Mouse (Mus musculus) central nervous system, embryonic 18 days (tissue): ENCODE data around the gene Olfr771. TPM values are rescaled to one million over a fixed set of nuclear protein-coding genes. Genes with fewer than 3 reads are reported as not detected.

Experiments
- polyA plus RNA-seq: library from polyadenylated mRNA; depleted of rRNA; stranded (reverse); fragments of >200 nt; gene quantifications from 2 replicates; pipeline ENCODE4 v1.2.3, GENCODE M21; 2012; rRNA removed

Gene Olfr771
- polyA plus RNA-seq = not detected in 2 replicates

DNA sequence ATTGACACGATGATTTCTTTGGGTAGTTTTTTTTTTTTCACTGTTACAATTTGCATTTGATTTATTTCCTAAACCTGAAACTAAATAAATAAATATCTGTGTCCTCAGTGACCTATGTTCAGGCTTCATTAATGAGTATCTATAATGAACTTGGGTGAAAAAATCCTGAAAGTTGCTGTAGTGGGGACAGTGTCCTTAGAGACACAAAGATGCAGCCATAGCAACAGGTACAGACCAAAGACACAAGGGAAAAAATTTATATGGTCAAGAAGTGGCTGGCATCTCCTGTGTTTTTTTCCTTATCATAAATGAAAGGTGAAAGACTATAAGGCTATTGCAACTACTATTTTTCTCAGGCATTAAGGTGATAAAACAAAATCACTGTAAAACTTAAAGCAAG, at the start of gene Olfr771:
Gene Olfr771, minus strand, starts transcription at position 101 of the 400 bp plus-strand sequence.

GRCm38 (mm10) chr10:129187319-129187718, 22.8 kb upstream of the Olfr771 start, which contains the start of gene Olfr773:
Olfr773 (minus strand) TSS chr10:129187419.

DNA sequence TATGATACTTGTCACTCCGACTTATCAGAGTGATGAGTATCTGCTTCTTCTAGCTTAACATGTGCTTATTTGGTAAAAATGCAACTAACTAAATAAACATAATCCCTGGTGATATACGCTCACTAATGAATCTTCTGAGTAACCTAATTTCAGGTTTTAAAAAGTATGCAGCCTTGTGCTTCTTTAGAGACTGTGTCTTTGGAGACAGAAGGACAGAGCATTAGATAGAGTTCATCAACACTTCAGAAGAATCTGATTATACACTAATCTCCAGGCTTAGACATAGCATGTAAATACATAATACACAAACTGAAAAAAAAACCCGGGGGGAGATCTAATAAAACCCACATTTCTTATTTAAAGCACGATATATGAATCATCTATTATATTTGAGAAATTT, 13.3 kb upstream of the Olfr771 start, which contains the start of gene Olfr772:
Gene Olfr772, minus strand, starts transcription at position 101 of the 400 bp plus-strand sequence.

GRCm38 (mm10) chr10:129138898-129139297, 25.7 kb downstream of the Olfr771 start, which contains the start of gene Olfr770:
Olfr770 (minus strand) TSS chr10:129138998.

DNA sequence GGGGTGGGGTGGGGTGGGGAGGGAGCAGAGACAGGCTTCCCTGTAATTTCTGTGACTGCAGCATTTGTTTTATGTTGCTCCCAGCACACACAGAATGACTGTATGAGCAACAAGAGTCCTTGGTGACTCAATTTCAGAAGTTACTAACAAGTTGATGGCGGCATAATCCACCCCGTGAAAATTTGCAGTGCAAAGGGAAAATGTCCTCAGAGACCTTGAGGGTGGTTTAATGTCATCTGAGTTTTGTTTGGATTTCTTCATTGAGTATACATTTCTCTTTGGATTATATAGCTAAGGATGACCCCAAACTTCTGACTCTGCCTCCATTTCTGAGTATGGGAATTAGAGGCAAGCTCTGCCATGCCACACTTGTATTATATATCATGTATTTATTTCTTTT, 46.8 kb downstream of the Olfr771 start, which contains the start of gene Olfr769:
Gene Olfr769, minus strand, starts transcription at position 101 of the 400 bp plus-strand sequence.

Other genes with a start within 250 kb of the Olfr771 start
- gene Rdh5, start 241.9 kb downstream of the Olfr771 start, polyA plus RNA-seq = 11.4 and 19.1 TPM in 2 replicates
- gene Bloc1s1, start 240.7 kb downstream of the Olfr771 start, polyA plus RNA-seq = 280 and 314 TPM in 2 replicates
- gene Itga7, start 230.9 kb downstream of the Olfr771 start, polyA plus RNA-seq = 11.6 and 16.9 TPM in 2 replicates
- not detected in 2 replicates for gene Mettl7b, start 203.8 kb downstream of the Olfr771 start, polyA plus RNA-seq
- not detected in 2 replicates for gene Olfr9, start 175.3 kb downstream of the Olfr771 start, polyA plus RNA-seq
- gene Olfr763, start 154.0 kb downstream of the Olfr771 start, polyA plus RNA-seq = not detected in 2 replicates
- gene Olfr764-ps1, start 124.9 kb downstream of the Olfr771 start, polyA plus RNA-seq = not detected in 2 replicates
- gene Olfr765, start 114.8 kb downstream of the Olfr771 start, polyA plus RNA-seq = not detected in 2 replicates
- gene Olfr766-ps1, start 95.8 kb downstream of the Olfr771 start, polyA plus RNA-seq = not detected in 2 replicates
- not detected in 2 replicates for gene Olfr767, start 81.8 kb downstream of the Olfr771 start, polyA plus RNA-seq
- not detected in 2 replicates for gene Olfr768, start 65.4 kb downstream of the Olfr771 start, polyA plus RNA-seq
- gene Olfr769, start 46.9 kb downstream of the Olfr771 start, polyA plus RNA-seq = not detected in 2 replicates
- gene Olfr770, start 25.8 kb downstream of the Olfr771 start, polyA plus RNA-seq = not detected in 2 replicates
- gene Olfr772, start 13.2 kb upstream of the Olfr771 start, polyA plus RNA-seq = not detected in 2 replicates
- gene Olfr773, start 22.7 kb upstream of the Olfr771 start, polyA plus RNA-seq = not detected in 2 replicates
- not detected in 2 replicates for gene Olfr774, start 71.5 kb upstream of the Olfr771 start, polyA plus RNA-seq
- gene Olfr775, start 83.7 kb upstream of the Olfr771 start, polyA plus RNA-seq = not detected in 2 replicates
- not detected in 2 replicates for gene Olfr776, start 94.4 kb upstream of the Olfr771 start, polyA plus RNA-seq
- gene Olfr777, start 106.7 kb upstream of the Olfr771 start, polyA plus RNA-seq = not detected in 2 replicates
- gene Olfr780, start 153.4 kb upstream of the Olfr771 start, polyA plus RNA-seq = not detected in 2 replicates
- gene Olfr781, start 164.1 kb upstream of the Olfr771 start, polyA plus RNA-seq = not detected in 2 replicates
- not detected in 2 replicates for gene Olfr782, start 184.1 kb upstream of the Olfr771 start, polyA plus RNA-seq
- gene Olfr784, start 219.3 kb upstream of the Olfr771 start, polyA plus RNA-seq = 0.07 and 0.08 TPM in 2 replicates
- gene Olfr785, start 240.7 kb upstream of the Olfr771 start, polyA plus RNA-seq = not detected in 2 replicates